ENCODE assay signal across 9 mouse cellular contexts in genomic region chr4:130112299-130112698, GRCm38 (mm10). TPM values are rescaled to one million over a fixed set of nuclear protein-coding genes. Genes with fewer than 3 reads are reported as not detected.
DNase-seq lines count a peak whose midpoint lies in the region; ATAC-seq lines count a peak whose summit lies in the region.
"Had no signal": no experiment of that assay in that cellular context is flagged by ENCODE, and none has a peak within 500 bp of the region (broad histone marks: within the 10 kb centered on the region; RNA-seq: fewer than 3 reads in every experiment).

No protein-coding gene starts in this region.

- WGBS in forebrain, embryonic 13.5 days = 84% methylated on average over 7 of the region's 7 CpGs

- no peak overlapping the region for H3K4me2 ChIP-seq in forebrain, embryonic 13.5 days
- H3K4me2 ChIP-seq: embryonic facial prominence, embryonic 13.5 days had no signal

- no peak overlapping the region for H3K4me3 ChIP-seq in forebrain, embryonic 13.5 days
- H3K4me3 ChIP-seq: embryonic facial prominence, embryonic 13.5 days had no signal

- no peaks in the 10 kb centered on the region for H3K9me3 ChIP-seq in forebrain, embryonic 13.5 days (replicated peaks)
- H3K9me3 ChIP-seq: embryonic facial prominence, embryonic 13.5 days had no signal

- no peak overlapping the region for H3K27ac ChIP-seq in forebrain, embryonic 13.5 days
- H3K27ac ChIP-seq: embryonic facial prominence, embryonic 13.5 days had no signal

- peaks cover 6% of the 10 kb centered on the region; the same call in 1 of the 2 replicates for H3K36me3 ChIP-seq in forebrain, embryonic 13.5 days (ENCODE audit: poor library complexity, severe bottlenecking)

- ATAC-seq in erythroblast, adult 5-6 weeks (replicated peaks; ENCODE audit: low FRiP score, poor library complexity, severe bottlenecking) = 0 out of 2 replicates have a peak, but pooled peaks have one; percentile 19
- ATAC-seq in forebrain, embryonic 13.5 days = no peak

- no peaks in the 10 kb centered on the region for H3K27me3 ChIP-seq in forebrain, embryonic 13.5 days
- H3K27me3 ChIP-seq: embryonic facial prominence, embryonic 13.5 days had no signal

- no peak overlapping the region for H3K9ac ChIP-seq in forebrain, embryonic 13.5 days
- H3K9ac ChIP-seq: embryonic facial prominence, embryonic 13.5 days had no signal

- peaks cover 12% of the 10 kb centered on the region for H3K4me1 ChIP-seq in forebrain, embryonic 13.5 days

- peak; percentile 40 for DNase-seq in layer of hippocampus, adult 11-12 months (ENCODE audit: low spot score)
- no peak for DNase-seq in layer of hippocampus, postnatal 14 days (ENCODE audit: low spot score in 2 of 2)
- peak; percentile 66 for DNase-seq in MN1 (ENCODE audit: low spot score)
- DNase-seq in lung, postnatal 14 days = peak; percentile 66
- no peak for DNase-seq in thymus, postnatal 25 days
- no peak for DNase-seq in right cerebral cortex, postnatal 36 days (ENCODE audit: low spot score in 2 of 2)

RNA-seq across cellular contexts. Expression of gene Pef1, which starts 9.9 kb away (rescaled TPM):
- 10 to 100 TPM; 46.5 to 46.6 TPM for total RNA-seq in layer of hippocampus, postnatal 14 days (2021)
- total RNA-seq in erythroblast, adult 5-6 weeks (2015; ENCODE audit: low replicate concordance) = 43.0 and 50.8 TPM in 2 replicates
- total RNA-seq in erythroblast, adult 5-6 weeks (2017; ENCODE audit: low replicate concordance) = 14.6 and 29.5 TPM in 2 replicates
- polyA plus RNA-seq in forebrain, embryonic 13.5 days (2015; fragmentation: Nextera tagmentation; extraction: Ambion mirVana) = 68.0 and 68.4 TPM in 2 replicates

RNA-seq across cellular contexts. Expression of gene Hcrtr1, which starts 26.9 kb away (rescaled TPM):
- total RNA-seq in layer of hippocampus, postnatal 14 days (2021) = 10 to 100 TPM; 10.2 to 10.9 TPM
- total RNA-seq in erythroblast, adult 5-6 weeks (2015; ENCODE audit: low replicate concordance) = not detected in 2 replicates
- not detected in 2 replicates for total RNA-seq in erythroblast, adult 5-6 weeks (2017; ENCODE audit: low replicate concordance)
- 0.13 TPM in 1 of 2 replicates, not detected in the other for polyA plus RNA-seq in forebrain, embryonic 13.5 days (2015; fragmentation: Nextera tagmentation; extraction: Ambion mirVana)

Comparison
In these comparisons a context has a peak if more than half of its experiments do, and no peak if none do; other contexts are left out.
1. DNase-seq: peak in layer of hippocampus, adult 11-12 months (single experiment), MN1 (single experiment) and lung, postnatal 14 days (single experiment); none in layer of hippocampus, postnatal 14 days (0 of 2), thymus, postnatal 25 days (single experiment) and right cerebral cortex, postnatal 36 days (0 of 2).
2. RNA of gene Hcrtr1, which starts 26.9 kb away (total RNA-seq): 10.2 to 10.9 TPM in layer of hippocampus, postnatal 14 days; not detected in erythroblast, adult 5-6 weeks; every median in the first group is over 10 times any median in the second.